Mouse (Mus musculus): ENCODE data around the gene Copb1. TPM values are rescaled to one million over a fixed set of nuclear protein-coding genes. Genes with fewer than 3 reads are reported as not detected.

Copb1 gene
- polyA plus RNA-seq, 2 experiments, result 28.1 to 48.9 TPM

DNA sequence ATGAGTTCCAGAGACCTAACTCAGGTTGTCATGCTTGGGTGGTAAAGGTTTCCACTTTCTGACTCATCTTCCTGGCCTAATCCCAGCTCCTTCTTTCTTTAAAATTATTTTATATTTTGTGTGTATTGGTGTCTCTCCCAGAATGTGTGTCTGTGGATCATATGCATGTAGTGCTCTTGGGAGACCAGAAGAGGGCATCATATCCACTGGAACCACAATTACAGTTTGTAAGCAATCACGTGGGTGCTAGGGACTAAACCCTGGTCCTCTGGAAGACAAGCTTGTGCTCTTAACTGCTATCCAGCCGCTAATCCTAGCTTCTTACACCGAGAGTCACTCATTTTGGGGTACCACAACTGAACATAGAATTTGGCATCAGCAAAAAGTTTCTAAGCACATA is 2.8 kb downstream of the Copb1 start:
- peaks cover 0 to 5% of the 10 kb centered on the region in 2 experiments; a peak in 1 of 4 replicates for H3K4me1 ChIP-seq (replicated peaks; ENCODE audit: control insufficient read depth in 2 of 2, insufficient read depth in 2 of 2, low read length in 1 of 2)
- no peak overlapping the region for H3K4me3 ChIP-seq (ENCODE audit: insufficient read depth in 1 of 2, low read depth in 2 of 2, low read length in 2 of 2)
- no peak overlapping the region for H3K27ac ChIP-seq
- 85% methylated on average over 3 of the region's 3 CpGs for WGBS (ENCODE audit: insufficient replicate concordance)
- ATAC-seq (ENCODE audit: insufficient read depth) (no peak), DNase-seq (ENCODE audit: low read depth in 3 of 3, low spot score in 3 of 3) (no peak)
- no peak overlapping the region for H3K4me2 ChIP-seq (ENCODE audit: low read depth)
- H3K9ac ChIP-seq (replicated peaks), result no peak overlapping the region
- H3K9me3 ChIP-seq (ENCODE audit: control insufficient read depth, low read length), result no peaks in the 10 kb centered on the region
- no peaks in the 10 kb centered on the region for H3K27me3 ChIP-seq (ENCODE audit: control insufficient read depth, insufficient read depth, low read length)
- TF ChIP-seq CTCF (IDR thresholded peaks at IDR 0.05; ENCODE audit: low read depth), result peak; percentile 46; the same call in 1 of the 2 replicates
- TF ChIP-seq EP300 (IDR thresholded peaks at IDR 0.05; ENCODE audit: low read depth), result no peak
- H3K36me3 ChIP-seq (replicated peaks; ENCODE audit: control insufficient read depth, insufficient read depth, low read depth), result peaks cover 27% of the 10 kb centered on the region

- no peaks in the 10 kb centered on the region for H3K9me3 ChIP-seq (ENCODE audit: control insufficient read depth, low read length)
- no peak overlapping the region for H3K4me2 ChIP-seq (ENCODE audit: low read depth)
- no peak for DNase-seq (ENCODE audit: low read depth in 3 of 3, low spot score in 3 of 3)
- no peaks in the 10 kb centered on the region for H3K4me1 ChIP-seq (replicated peaks; ENCODE audit: control insufficient read depth in 2 of 2, insufficient read depth in 2 of 2, low read length in 1 of 2)
- TF ChIP-seq CTCF (IDR thresholded peaks at IDR 0.05; ENCODE audit: low read depth) (no peak), EP300 (IDR thresholded peaks at IDR 0.05; ENCODE audit: low read depth) (no peak)
- no peak for ATAC-seq (ENCODE audit: insufficient read depth)
- H3K27ac ChIP-seq, result no peak overlapping the region
- H3K36me3 ChIP-seq (replicated peaks; ENCODE audit: control insufficient read depth, insufficient read depth, low read depth), result peaks cover 19% of the 10 kb centered on the region
- H3K4me3 ChIP-seq (ENCODE audit: insufficient read depth in 1 of 2, low read depth in 2 of 2, low read length in 2 of 2), result no peak overlapping the region
- no peak overlapping the region for H3K9ac ChIP-seq (replicated peaks)
- no peaks in the 10 kb centered on the region for H3K27me3 ChIP-seq (ENCODE audit: control insufficient read depth, insufficient read depth, low read length)
- WGBS (ENCODE audit: insufficient replicate concordance), result 69% methylated on average over 7 of the region's 7 CpGs
Observed at GRCm38 (mm10) chr7:114233980-114234379, 20.5 kb downstream of the Copb1 start.

DNA sequence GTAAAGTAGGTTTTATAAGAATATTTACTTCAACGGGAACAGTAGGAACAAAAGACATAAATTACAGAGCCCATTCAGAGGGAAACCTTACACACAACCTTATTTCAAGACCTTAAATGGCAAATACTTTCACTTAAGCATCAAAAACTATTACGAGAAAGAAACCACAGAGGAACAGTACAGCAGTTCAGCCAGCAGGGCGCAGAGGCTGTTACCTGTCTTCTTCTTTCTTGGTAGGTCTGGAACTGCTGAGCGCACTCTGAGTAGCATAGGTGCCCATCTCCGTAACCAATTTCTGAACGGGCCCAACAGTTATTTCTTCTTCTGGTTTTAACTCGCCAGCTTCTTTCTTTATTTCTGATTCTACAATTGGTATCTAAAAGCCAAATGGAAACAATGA is 21.5 kb downstream of the Copb1 start:
- H3K9ac ChIP-seq (replicated peaks), result no peak overlapping the region
- DNase-seq (ENCODE audit: low read depth in 3 of 3, low spot score in 3 of 3) (no peak), ATAC-seq (ENCODE audit: insufficient read depth) (no peak)
- no peaks in the 10 kb centered on the region for H3K27me3 ChIP-seq (ENCODE audit: control insufficient read depth, insufficient read depth, low read length)
- H3K27ac ChIP-seq, result no peak overlapping the region
- H3K4me3 ChIP-seq (ENCODE audit: insufficient read depth in 1 of 2, low read depth in 2 of 2, low read length in 2 of 2), result no peak overlapping the region
- 72% methylated on average over 7 of the region's 7 CpGs for WGBS (ENCODE audit: insufficient replicate concordance)
- no peak overlapping the region for H3K4me2 ChIP-seq (ENCODE audit: low read depth)
- peaks cover 16% of the 10 kb centered on the region for H3K36me3 ChIP-seq (replicated peaks; ENCODE audit: control insufficient read depth, insufficient read depth, low read depth)
- TF ChIP-seq CTCF (IDR thresholded peaks at IDR 0.05; ENCODE audit: low read depth) (peak; percentile 11; the same call in 1 of the 2 replicates), EP300 (IDR thresholded peaks at IDR 0.05; ENCODE audit: low read depth) (no peak)
- no peaks in the 10 kb centered on the region for H3K4me1 ChIP-seq (replicated peaks; ENCODE audit: control insufficient read depth in 2 of 2, insufficient read depth in 2 of 2, low read length in 1 of 2)
- no peaks in the 10 kb centered on the region for H3K9me3 ChIP-seq (ENCODE audit: control insufficient read depth, low read length)

DNA sequence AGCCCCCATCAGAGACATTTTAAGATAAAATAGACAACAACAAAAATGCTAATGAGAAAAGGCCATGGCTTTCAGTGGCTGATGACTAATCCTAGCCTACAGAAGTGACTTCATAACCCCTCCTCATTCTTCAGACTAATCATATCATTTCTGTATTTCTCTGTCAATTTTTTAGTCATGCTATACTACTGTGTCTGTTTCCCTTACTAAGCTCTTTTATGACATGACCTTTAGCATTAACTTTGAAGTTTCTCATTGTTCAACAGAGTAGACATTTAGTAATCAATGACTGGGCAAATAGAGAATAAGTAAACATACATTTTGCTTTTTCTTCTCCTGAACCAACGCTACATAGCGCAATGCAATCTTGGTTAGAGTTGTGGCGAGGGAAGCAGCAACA is 22.7 kb downstream of the Copb1 start:
- no peak for DNase-seq (ENCODE audit: low read depth in 3 of 3, low spot score in 3 of 3)
- Histone ChIP-seq H3K27ac (no peak overlapping the region), H3K9ac (replicated peaks) (no peak overlapping the region), H3K4me1 (replicated peaks; ENCODE audit: control insufficient read depth in 2 of 2, insufficient read depth in 2 of 2, low read length in 1 of 2) (no peaks in the 10 kb centered on the region), H3K36me3 (replicated peaks; ENCODE audit: control insufficient read depth, insufficient read depth, low read depth) (peaks cover 16% of the 10 kb centered on the region), H3K4me2 (ENCODE audit: low read depth) (no peak overlapping the region), H3K4me3 (ENCODE audit: insufficient read depth in 1 of 2, low read depth in 2 of 2, low read length in 2 of 2) (no peak overlapping the region), H3K9me3 (ENCODE audit: control insufficient read depth, low read length) (no peaks in the 10 kb centered on the region), H3K27me3 (ENCODE audit: control insufficient read depth, insufficient read depth, low read length) (no peaks in the 10 kb centered on the region)
- 81% methylated on average over 3 of the region's 3 CpGs for WGBS (ENCODE audit: insufficient replicate concordance)
- TF ChIP-seq EP300 (IDR thresholded peaks at IDR 0.05; ENCODE audit: low read depth) (no peak), CTCF (IDR thresholded peaks at IDR 0.05; ENCODE audit: low read depth) (no peak)
- ATAC-seq (ENCODE audit: insufficient read depth), result no peak

DNA sequence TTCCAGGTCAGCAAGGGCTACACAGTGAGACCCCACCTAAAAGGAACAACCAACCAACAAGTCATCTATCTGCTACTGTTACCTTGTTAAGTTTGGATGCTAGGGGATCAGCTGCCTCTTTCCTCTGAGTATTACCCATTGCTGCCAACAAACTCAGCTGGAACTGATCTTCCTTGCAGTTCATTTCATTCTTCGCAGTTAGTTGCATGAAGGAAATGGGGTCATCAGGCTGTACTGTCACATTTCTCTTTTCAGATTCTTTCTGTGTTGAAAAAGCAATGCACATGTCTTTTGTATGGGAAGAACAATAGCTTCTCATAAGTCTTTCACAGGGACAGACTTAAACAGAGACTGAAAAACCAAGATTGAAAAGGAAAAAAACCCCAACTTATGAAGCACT is 28.0 kb downstream of the Copb1 start:
- no peak overlapping the region for H3K4me2 ChIP-seq (ENCODE audit: low read depth)
- peaks cover 15% of the 10 kb centered on the region for H3K36me3 ChIP-seq (replicated peaks; ENCODE audit: control insufficient read depth, insufficient read depth, low read depth)
- H3K4me1 ChIP-seq (replicated peaks; ENCODE audit: control insufficient read depth in 2 of 2, insufficient read depth in 2 of 2, low read length in 1 of 2), result no peaks in the 10 kb centered on the region
- H3K9me3 ChIP-seq (ENCODE audit: control insufficient read depth, low read length), result no peaks in the 10 kb centered on the region
- H3K27ac ChIP-seq, result no peak overlapping the region
- no peak overlapping the region for H3K9ac ChIP-seq (replicated peaks)
- no peak for ATAC-seq (ENCODE audit: insufficient read depth)
- DNase-seq (ENCODE audit: low read depth in 3 of 3, low spot score in 3 of 3), result no peak
- H3K27me3 ChIP-seq (ENCODE audit: control insufficient read depth, insufficient read depth, low read length), result no peaks in the 10 kb centered on the region
- TF ChIP-seq EP300 (IDR thresholded peaks at IDR 0.05; ENCODE audit: low read depth) (no peak), CTCF (IDR thresholded peaks at IDR 0.05; ENCODE audit: low read depth) (no peak)
- 82% methylated on average over 1 of the region's 1 CpGs for WGBS (ENCODE audit: insufficient replicate concordance)
- no peak overlapping the region for H3K4me3 ChIP-seq (ENCODE audit: insufficient read depth in 1 of 2, low read depth in 2 of 2, low read length in 2 of 2)

All from liver, embryonic 14.5 days (tissue).